Mouse (Mus musculus) CH12.LX (cell line): Measurements from ENCODE around the gene Doxl2. TPM values are rescaled to one million over a fixed set of nuclear protein-coding genes. Genes with fewer than 3 reads are reported as not detected.

Experiments
- DNase-seq: peaks from one replicate; pipeline ENCODE4 v3.0.0-alpha.2; 2013; ENCODE audit errors: extremely low read depth
- H3K27ac ChIP-seq: 2 replicates; pipeline ENCODE4 v1.5.1; 2012; ENCODE audit warnings: low read depth, mild to moderate bottlenecking, control low read depth, moderate library complexity; ENCODE audit not compliant: insufficient read depth
- H3K27me3 ChIP-seq: replicated peaks from 2 replicates; pipeline ENCODE3; 2012; ENCODE audit warnings: inconsistent platforms
- H3K36me3 ChIP-seq, 2 experiments: replicated peaks in 1 of 2; 2 replicates each; pipeline versions ENCODE3 to v1.6.1; 2012; ENCODE audit warnings: inconsistent platforms in 1 of 2, low read length in 1 of 2, mild to moderate bottlenecking in 1 of 2, mixed read lengths in 1 of 2, moderate library complexity in 1 of 2; ENCODE audit not compliant: control insufficient read depth in 1 of 2, insufficient read depth in 1 of 2
- H3K4me1 ChIP-seq, 2 experiments: 2 replicates each; pipeline ENCODE4 v1.6.1; 2012; ENCODE audit warnings: inconsistent platforms in 1 of 2, moderate library complexity in 1 of 2; ENCODE audit not compliant: insufficient read depth in 2 of 2, control insufficient read depth in 1 of 2
- H3K4me2 ChIP-seq: 2 replicates; pipeline ENCODE4 v1.6.1; 2012; ENCODE audit warnings: low read depth, mild to moderate bottlenecking, control low read depth; ENCODE audit not compliant: poor library complexity, insufficient read depth, severe bottlenecking
- H3K4me3 ChIP-seq, 3 experiments: fragments of 150-350 bp in 1 of 3; sonication (generic) in 1 of 3; replicated peaks in 1 of 3; 2 replicates each; pipeline versions ENCODE3 to v1.5.1; 2011 to 2012; ENCODE audit warnings: low read depth in 2 of 3, low read length in 2 of 3, mild to moderate bottlenecking in 2 of 3, moderate library complexity in 2 of 3, control low read depth in 1 of 3, improper control_type of control experiment in 1 of 3, inconsistent platforms in 1 of 3, mixed read lengths in 1 of 3; ENCODE audit not compliant: poor library complexity in 1 of 3
- H3K79me2 ChIP-seq: replicated peaks from 2 replicates; pipeline ENCODE4 v1.6.1; 2012; ENCODE audit warnings: mild to moderate bottlenecking, moderate library complexity; ENCODE audit not compliant: control insufficient read depth, poor library complexity, insufficient read depth, severe bottlenecking; ENCODE audit errors: extremely low read depth
- H3K9ac ChIP-seq: 2 replicates; pipeline ENCODE4 v1.6.1; 2012; ENCODE audit warnings: low read depth, mild to moderate bottlenecking, control low read depth, moderate library complexity; ENCODE audit not compliant: insufficient read depth
- H3K9me3 ChIP-seq: replicated peaks from 2 replicates; pipeline ENCODE3; 2012; ENCODE audit warnings: low read length, inconsistent platforms, mixed read lengths
- BHLHE40 ChIP-seq: IDR thresholded peaks from 2 replicates; pipeline ENCODE4 v1.6.1; 2011; ENCODE audit warnings: mild to moderate bottlenecking, low read depth, low read length, improper control_type of control experiment
- CHD2 ChIP-seq: IDR thresholded peaks from 2 replicates; pipeline ENCODE4 v1.6.1; 2011; ENCODE audit warnings: low read length, improper control_type of control experiment
- E2F4 ChIP-seq: IDR thresholded peaks from 2 replicates; pipeline ENCODE4 v1.6.1; 2011; ENCODE audit warnings: low read depth, low read length, improper control_type of control experiment; ENCODE audit not compliant: insufficient replicate concordance
- EP300 ChIP-seq: IDR thresholded peaks from 2 replicates; pipeline ENCODE4 v1.6.1; 2011; ENCODE audit warnings: low read length, improper control_type of control experiment
- ETS1 ChIP-seq: conservative IDR thresholded peaks from 2 replicates; pipeline ENCODE4 v1.6.1; 2012; ENCODE audit warnings: low read depth, mild to moderate bottlenecking, inconsistent platforms, low read length, improper control_type of control experiment, moderate library complexity
- GABPA ChIP-seq: IDR thresholded peaks from 2 replicates; pipeline ENCODE4 v1.6.1; 2012; ENCODE audit warnings: low read depth, low read length, improper control_type of control experiment, inconsistent platforms; ENCODE audit not compliant: insufficient replicate concordance
- HCFC1 ChIP-seq: IDR thresholded peaks from 2 replicates; pipeline ENCODE4 v1.6.1; 2012; ENCODE audit warnings: low read depth, mild to moderate bottlenecking, inconsistent platforms, low read length, improper control_type of control experiment
- JUN ChIP-seq: IDR thresholded peaks from 2 replicates; pipeline ENCODE4 v1.6.1; 2011; ENCODE audit warnings: low read depth, mild to moderate bottlenecking, low read length, improper control_type of control experiment, moderate library complexity; ENCODE audit not compliant: insufficient read depth
- MAFK ChIP-seq: IDR thresholded peaks from 2 replicates; pipeline ENCODE4 v1.6.1; 2011; ENCODE audit warnings: low read length, improper control_type of control experiment; ENCODE audit not compliant: insufficient replicate concordance
- MAZ ChIP-seq: IDR thresholded peaks from 2 replicates; pipeline ENCODE4 v1.6.1; 2012; ENCODE audit warnings: low read depth, mild to moderate bottlenecking, inconsistent platforms, low read length, improper control_type of control experiment, moderate library complexity
- MYC ChIP-seq: IDR thresholded peaks from 2 replicates; pipeline ENCODE4 v1.6.1; 2011; ENCODE audit warnings: low read depth, mild to moderate bottlenecking, improper control_type of control experiment, low read length
- PAX5 ChIP-seq: IDR thresholded peaks from 2 replicates; pipeline ENCODE4 v1.6.1; 2012; ENCODE audit warnings: low read length, inconsistent platforms, mixed read lengths
- RAD21 ChIP-seq: IDR thresholded peaks from 2 replicates; pipeline ENCODE4 v1.6.1; 2011; ENCODE audit warnings: low read depth, mild to moderate bottlenecking, low read length, improper control_type of control experiment, moderate library complexity
- RCOR1 ChIP-seq: conservative IDR thresholded peaks from 2 replicates; pipeline ENCODE4 v1.6.1; 2012; ENCODE audit warnings: low read depth, mild to moderate bottlenecking, inconsistent platforms, low read length, improper control_type of control experiment
- TBP ChIP-seq: conservative IDR thresholded peaks from 2 replicates; pipeline ENCODE4 v1.6.1; 2011; ENCODE audit warnings: low read depth, low read length, improper control_type of control experiment
- TCF12 ChIP-seq: IDR thresholded peaks from 2 replicates; pipeline ENCODE4 v1.6.1; 2014; ENCODE audit warnings: low read depth, mild to moderate bottlenecking, inconsistent platforms, low read length, improper control_type of control experiment
- UBTF ChIP-seq: IDR thresholded peaks from 2 replicates; pipeline ENCODE4 v1.6.1; 2012; ENCODE audit warnings: low read depth, mild to moderate bottlenecking, inconsistent platforms, low read length, improper control_type of control experiment, moderate library complexity
- USF1 ChIP-seq: IDR thresholded peaks from 2 replicates; pipeline ENCODE4 v1.6.1; 2014; ENCODE audit warnings: low read depth, mild to moderate bottlenecking, inconsistent platforms, low read length, improper control_type of control experiment
- USF2 ChIP-seq: conservative IDR thresholded peaks from 2 replicates; pipeline ENCODE4 v1.6.1; 2011; ENCODE audit warnings: low read depth, low read length, improper control_type of control experiment
- ZC3H11A ChIP-seq: IDR thresholded peaks from 2 replicates; pipeline ENCODE4 v1.6.1; 2012; ENCODE audit warnings: low read depth, mild to moderate bottlenecking, inconsistent platforms, low read length, improper control_type of control experiment
- ZNF384 ChIP-seq: IDR thresholded peaks from 2 replicates; pipeline ENCODE4 v1.6.1; 2012; ENCODE audit warnings: low read depth, low read length, improper control_type of control experiment, inconsistent platforms
- dilution Hi-C: fragments of 300-500 bp; cut with MboI; formaldehyde crosslinking; loops from 2 replicates; pipeline ENCODE4 v1.14.3; 2020; ENCODE audit warnings: low sequenced_read_pairs; ENCODE audit not compliant: extremely low pct_unique_long_range_greater_than_20kb, extremely low pct_ligation_motif_present
- in situ Hi-C: fragments of 300-500 bp; cut with MboI; formaldehyde crosslinking; loops from 3 replicates; pipeline ENCODE4 v1.14.3; 2019; ENCODE audit warnings: low sequenced_read_pairs, low pct_ligation_motif_present, low pct_unique_long_range_greater_than_20kb, mixed read lengths
- polyA plus RNA-seq: library from polyadenylated mRNA; unstranded; fragments of >175 nt; gene quantifications from 2 replicates; pipeline ENCODE4 v1.2.1, GENCODE M21; 2012; ENCODE audit warnings: low read depth; ENCODE audit not compliant: insufficient read length
- total RNA-seq, 2 experiments: library from RNA; depleted of rRNA; stranded (reverse); fragments of 300-350 nt in 1 of 2; fragments of >200 nt in 1 of 2; gene quantifications; 2 replicates each; pipeline ENCODE4 v1.2.3; 2012 to 2014

Doxl2 gene
- total and polyA plus RNA-seq, 3 experiments, result not detected

- Histone ChIP-seq H3K27ac (no peak overlapping the region), H3K27me3 (peaks cover 2% of the 10 kb centered on the region), H3K9ac (no peak overlapping the region), H3K79me2 (no peaks in the 10 kb centered on the region), H3K9me3 (peaks cover 3% of the 10 kb centered on the region), H3K4me3 (no peak overlapping the region), H3K4me1 (peaks cover 0 to 4% of the 10 kb centered on the region in 2 experiments; a peak in 1 of 4 replicates), H3K36me3 (no peaks in the 10 kb centered on the region), H3K4me2 (no peak overlapping the region)
- dilution Hi-C loops (no loop called here), in situ Hi-C loops (no loop called here)
- no peak for DNase-seq
- TF ChIP-seq USF1 (no peak), ZNF384 (no peak), GABPA (no peak), USF2 (no peak), CHD2 (no peak), MYC (no peak), RAD21 (no peak), JUN (no peak), TCF12 (no peak), BHLHE40 (no peak), EP300 (no peak), MAZ (no peak), UBTF (no peak), PAX5 (no peak), TBP (no peak)
These were observed 38.3 kb downstream of the Doxl2 start for GRCm38 (mm10) chr6:49013023-49013422.

GRCm38 (mm10) chr6:49013458-49013857 lies 38.7 kb downstream of the Doxl2 start:
- H3K36me3 ChIP-seq, result no peaks in the 10 kb centered on the region
- dilution Hi-C loops, result no loop called here
- peaks cover 2% of the 10 kb centered on the region for H3K27me3 ChIP-seq
- no peak overlapping the region for H3K4me2 ChIP-seq
- H3K79me2 ChIP-seq, result no peaks in the 10 kb centered on the region
- DNase-seq, result no peak
- H3K27ac ChIP-seq, result no peak overlapping the region
- TF ChIP-seq CHD2, result no peak
- TF ChIP-seq ETS1, result no peak
- no peak for TF ChIP-seq RCOR1
- no peak for TF ChIP-seq ZNF384
- no peak for TF ChIP-seq EP300
- TF ChIP-seq HCFC1, result no peak
- no peak for TF ChIP-seq MAFK
- no peak for TF ChIP-seq TBP
- TF ChIP-seq ZC3H11A, result no peak
- no peak for TF ChIP-seq MAZ
- no peak for TF ChIP-seq E2F4
- TF ChIP-seq, all 38 proteins: peak for 0
- no peak overlapping the region for H3K9ac ChIP-seq
- peaks cover 3% of the 10 kb centered on the region for H3K9me3 ChIP-seq
- no peak overlapping the region for H3K4me3 ChIP-seq
- no peaks in the 10 kb centered on the region; a peak in 1 of 4 replicates for H3K4me1 ChIP-seq
- in situ Hi-C loops, result no loop called here
